Mouse (Mus musculus): ENCODE data around the gene Soat2. TPM values are rescaled to one million over a fixed set of nuclear protein-coding genes. Genes with fewer than 3 reads are reported as not detected.

The Soat2 gene
- total RNA-seq (2023): under 1 TPM; 0.62 to 0.87 TPM

DNA sequence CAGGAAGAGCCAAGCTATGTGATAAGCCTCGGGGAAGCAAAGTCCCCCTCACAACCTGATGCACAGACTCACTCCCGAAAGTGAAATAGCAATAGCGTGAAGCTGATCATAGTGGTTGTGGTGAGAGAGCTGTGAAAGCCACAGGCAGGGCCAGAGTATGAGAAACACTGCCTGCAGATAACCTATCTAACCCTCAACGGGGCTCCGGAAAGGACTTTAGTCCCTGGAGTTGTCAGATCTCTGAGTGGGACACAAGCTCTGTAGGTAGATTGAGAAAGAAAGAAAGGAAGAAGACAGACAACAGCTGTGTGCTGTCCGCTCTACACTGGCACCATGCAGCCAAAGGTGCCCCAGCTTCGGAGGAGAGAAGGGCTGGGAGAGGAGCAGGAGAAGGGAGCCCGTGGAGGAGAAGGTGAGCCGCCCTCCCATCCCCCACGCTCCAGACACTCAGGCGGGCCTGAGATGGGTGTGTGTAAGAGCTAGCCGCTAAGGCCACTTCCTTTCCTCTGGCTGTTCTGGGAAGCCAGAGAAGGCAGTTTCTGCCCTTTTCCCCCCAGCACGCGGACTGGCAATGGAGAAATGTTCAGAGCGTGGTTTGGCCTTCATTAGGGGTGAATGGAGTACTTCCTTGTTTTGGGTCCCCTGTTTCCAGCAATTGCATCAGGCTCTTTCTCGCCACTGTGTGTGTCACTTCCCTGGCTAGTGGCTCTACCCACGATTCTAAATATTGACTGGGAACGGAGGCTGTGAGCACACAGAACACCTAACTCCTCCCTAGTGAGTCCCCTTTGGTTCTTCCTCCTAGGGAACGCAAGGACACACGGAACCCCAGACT, at the start of gene Soat2:
Gene Soat2 (plus strand): TSS at position 226 of the 835 bp plus-strand sequence.

DNA sequence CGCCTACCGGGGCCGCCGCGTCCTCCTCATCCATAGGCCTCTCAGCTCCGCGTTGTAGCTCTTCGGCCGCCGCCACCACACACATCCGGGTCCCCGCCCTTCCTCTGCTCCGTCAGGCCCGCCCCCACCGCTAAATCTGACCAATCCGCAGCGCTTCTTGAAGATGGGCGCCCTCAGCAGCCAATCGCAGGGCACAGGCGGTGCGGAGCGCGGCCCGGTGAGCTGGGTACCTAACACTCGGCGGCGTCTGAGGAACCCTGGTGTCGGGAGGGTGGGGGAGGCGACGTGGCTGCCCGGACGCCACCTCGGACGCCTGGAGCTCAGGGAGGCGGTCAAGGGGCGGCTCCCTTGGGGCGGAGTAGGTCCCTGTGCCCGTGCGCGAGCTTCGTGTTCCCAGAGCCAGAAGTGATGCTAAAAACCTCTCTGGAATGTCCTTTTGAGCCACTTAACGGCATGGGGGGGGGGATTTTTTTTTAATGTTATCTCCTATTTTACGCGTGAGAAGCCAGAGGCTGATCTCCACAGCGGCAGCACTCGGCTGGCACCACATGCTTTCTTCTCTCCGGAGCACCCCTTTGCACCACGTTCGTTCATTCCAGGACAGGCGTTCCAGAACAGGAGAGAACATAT, 14.1 kb upstream of the Soat2 start, which contains the start of gene Spryd3:
Gene Spryd3 (minus strand): TSS at position 106 of the 630 bp plus-strand sequence.

DNA sequence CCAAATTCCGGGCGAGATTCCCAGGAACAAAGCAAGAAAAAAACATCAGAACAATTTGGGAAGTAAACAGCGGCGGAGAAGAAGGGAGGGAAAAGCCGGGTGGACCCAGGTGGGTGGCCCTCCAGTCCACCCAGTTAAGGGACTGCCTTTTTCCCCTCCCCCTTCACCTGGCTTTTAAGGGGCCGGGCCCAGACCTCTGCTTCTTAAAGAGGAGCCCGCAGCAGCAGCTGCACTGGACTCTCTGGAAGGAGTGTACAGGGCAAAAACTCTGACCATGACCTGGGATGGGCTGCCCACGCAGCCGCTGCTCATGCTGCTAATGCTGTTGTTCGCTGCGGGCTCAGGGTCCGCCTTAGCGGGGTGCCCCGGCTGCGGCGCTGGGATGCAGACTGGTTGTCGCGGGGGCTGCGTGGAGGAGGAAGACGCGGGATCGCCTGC, 6.0 kb upstream of the Soat2 start, which contains the start of gene Igfbp6:
Gene Igfbp6 (plus strand): TSS at position 89 of the 438 bp plus-strand sequence.

DNA sequence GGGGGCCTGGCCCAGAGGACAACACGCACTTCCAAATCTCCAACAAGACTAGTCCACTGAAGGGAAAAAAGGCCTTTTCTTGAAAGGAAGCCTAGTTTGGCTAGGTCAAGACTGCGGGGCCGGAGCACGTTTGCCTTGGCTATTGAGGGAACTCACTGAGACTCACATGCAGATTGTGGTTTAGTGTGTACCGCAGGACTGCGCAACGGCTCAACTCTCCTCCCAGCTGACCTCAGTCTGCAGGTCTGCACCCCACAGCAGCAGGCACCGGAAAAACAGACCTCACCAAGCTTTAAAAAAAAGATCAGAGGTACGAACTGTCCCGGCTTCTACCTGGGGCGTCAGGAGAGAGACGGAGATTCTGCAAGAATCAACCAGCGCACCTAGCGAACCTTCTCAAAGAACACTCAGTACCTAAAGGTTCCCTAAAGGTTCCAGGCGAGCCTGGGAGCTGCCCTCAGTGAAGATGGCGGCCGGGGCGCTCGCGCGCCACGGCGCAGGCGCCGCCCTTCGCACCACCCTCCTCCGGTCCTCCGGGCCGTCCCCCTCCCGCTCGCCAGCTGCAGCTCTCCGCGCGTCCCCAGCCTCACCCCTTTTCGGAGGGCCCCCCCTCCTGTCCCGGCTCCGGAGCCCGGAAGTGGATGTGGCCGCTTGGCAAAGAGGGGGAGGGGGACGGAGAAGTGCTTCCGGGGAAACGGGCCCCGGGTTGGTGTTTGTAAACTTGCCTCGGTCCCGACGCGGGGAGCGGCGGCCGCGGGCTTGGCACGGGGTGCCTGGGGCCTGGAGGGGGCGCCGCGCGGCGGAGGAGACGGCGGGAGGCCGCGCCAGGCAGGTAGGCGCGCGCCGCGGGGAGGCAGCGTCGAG, 52.9 kb downstream of the Soat2 start, which contains the start of gene Zfp740:
Gene Zfp740 (plus strand): TSS at position 279 of the 864 bp plus-strand sequence.

DNA sequence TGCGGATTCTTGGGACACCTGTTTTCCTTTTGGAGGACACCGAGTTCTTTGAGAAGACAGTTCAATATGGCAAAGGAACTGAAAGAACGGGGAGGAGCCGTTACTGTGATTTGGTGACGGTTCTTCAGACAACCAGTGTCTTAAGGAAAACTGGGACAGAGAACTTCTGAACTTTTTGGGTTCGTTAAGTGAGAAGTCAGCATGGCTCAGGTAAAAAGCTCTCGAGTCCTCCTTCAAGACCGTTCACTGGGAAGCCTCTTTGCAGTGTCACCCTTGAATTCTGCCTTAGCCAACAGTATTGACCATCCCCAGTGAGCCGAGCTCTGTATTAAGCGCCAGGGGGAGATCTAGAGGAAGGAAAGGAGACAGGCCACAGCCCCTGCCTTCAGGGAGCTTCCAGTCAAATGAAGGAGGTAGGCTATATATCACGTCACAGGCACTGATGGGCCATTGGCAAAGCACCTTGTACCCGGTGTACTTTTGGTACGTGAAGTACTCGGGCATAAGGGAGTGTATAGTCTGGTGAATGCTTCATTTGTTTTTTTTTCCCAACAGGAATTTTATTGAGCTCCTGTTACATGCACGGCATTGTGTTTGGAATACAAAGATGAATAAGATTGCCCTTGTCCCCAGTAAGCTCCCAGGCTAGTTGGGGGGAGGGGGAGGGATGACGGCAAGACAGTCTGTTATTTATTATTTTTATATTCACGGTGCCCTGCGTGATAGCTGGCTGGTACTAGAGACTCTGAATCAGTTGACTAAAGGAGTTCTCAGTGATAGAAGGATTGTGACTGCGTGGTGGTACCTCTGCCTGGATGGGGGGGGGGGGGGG, 54.6 kb downstream of the Soat2 start, which contains the start of gene Csad:
Gene Csad (minus strand): TSS at position 51 of the 832 bp plus-strand sequence.

Other genes starting within 250 kb of the Soat2 start
- gene Krt4, start 225.8 kb upstream of the Soat2 start, total RNA-seq (2023): not detected
- not detected for gene Krt79, start 210.2 kb upstream of the Soat2 start, total RNA-seq (2023)
- not detected for gene Krt78, start 196.2 kb upstream of the Soat2 start, total RNA-seq (2023)
- gene Krt8, start 146.0 kb upstream of the Soat2 start, total RNA-seq (2023): not detected
- under 1 TPM; 0.26 to 0.73 TPM for gene Krt18, start 122.3 kb upstream of the Soat2 start, total RNA-seq (2023)
- gene Eif4b, start 76.8 kb upstream of the Soat2 start, total RNA-seq (2023): 100 to 1,000 TPM; 127 to 136 TPM
- gene Tns2, start 50.1 kb upstream of the Soat2 start, total RNA-seq (2023): 1 to 10 TPM; 1.4 TPM
- 10 to 100 TPM; 21.7 to 27.2 TPM for gene Spryd3, start 14.3 kb upstream of the Soat2 start, total RNA-seq (2023)
- not detected for gene Igfbp6, start 6.2 kb upstream of the Soat2 start, total RNA-seq (2023)
- gene Zfp740, start 52.7 kb downstream of the Soat2 start, total RNA-seq (2023): 10 to 100 TPM; 78.9 to 84.1 TPM
- 10 to 100 TPM; 21.4 to 23.3 TPM for gene Csad, start 54.2 kb downstream of the Soat2 start, total RNA-seq (2023)
- 100 to 1,000 TPM; 191 to 291 TPM for gene Itgb7, start 81.4 kb downstream of the Soat2 start, total RNA-seq (2023)
- 10 to 100 TPM; 37.8 to 49.0 TPM for gene Rarg, start 107.0 kb downstream of the Soat2 start, total RNA-seq (2023)
- not detected for gene Gm9918, start 120.0 kb downstream of the Soat2 start, total RNA-seq (2023)
- gene Mfsd5, start 128.9 kb downstream of the Soat2 start, total RNA-seq (2023): 10 to 100 TPM; 34.7 to 40.2 TPM
- 10 to 100 TPM; 37.9 to 49.1 TPM for gene Espl1, start 145.7 kb downstream of the Soat2 start, total RNA-seq (2023)
- 100 to 1,000 TPM; 270 to 271 TPM for gene Pfdn5, start 175.6 kb downstream of the Soat2 start, total RNA-seq (2023)
- gene Myg1, start 181.2 kb downstream of the Soat2 start, total RNA-seq (2023): 10 to 100 TPM; 30.6 to 32.7 TPM
- gene Aaas, start 200.2 kb downstream of the Soat2 start, total RNA-seq (2023): 10 to 100 TPM; 33.2 to 36.4 TPM
- gene Sp7, start 216.7 kb downstream of the Soat2 start, total RNA-seq (2023): not detected